Mouse (Mus musculus) left cerebral cortex, adult 9 months (tissue): ENCODE measurements around the gene Mgl2.

Experiments
- DNase-seq, 2 experiments: peaks; one replicate each; pipeline ENCODE4 v3.0.0; 2022; ENCODE audit warnings: low spot score in 2 of 2

Mgl2 gene

DNA sequence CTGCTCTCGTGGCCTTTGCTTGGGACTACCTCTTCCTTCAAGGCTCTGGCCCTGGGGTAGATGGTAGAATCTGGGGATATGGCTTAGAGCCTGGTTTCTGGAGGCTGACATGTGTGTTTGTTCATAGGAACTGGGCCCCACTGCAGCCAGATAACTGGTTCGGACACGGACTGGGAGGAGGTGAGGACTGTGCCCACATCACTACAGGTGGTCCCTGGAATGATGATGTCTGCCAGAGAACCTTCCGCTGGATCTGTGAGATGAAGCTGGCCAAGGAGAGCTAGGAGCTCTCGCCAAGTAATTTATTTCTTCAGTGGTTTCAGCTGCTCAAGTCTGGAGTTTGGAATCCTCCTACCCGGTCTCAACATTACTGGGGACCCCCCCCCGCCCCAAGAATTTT, 40.2 kb downstream of the Mgl2 start:
- DNase-seq = no peak

- DNase-seq = no peak
Measured at GRCm38 (mm10) chr11:70171181-70171580, 41.1 kb downstream of the Mgl2 start.

- DNase-seq = peak in 1 of 2 experiments; percentile 9
Measured at GRCm38 (mm10) chr11:70171847-70172246, 41.7 kb downstream of the Mgl2 start.

- no peak for DNase-seq
Measured at GRCm38 (mm10) chr11:70172298-70172697, 42.2 kb downstream of the Mgl2 start.

DNA sequence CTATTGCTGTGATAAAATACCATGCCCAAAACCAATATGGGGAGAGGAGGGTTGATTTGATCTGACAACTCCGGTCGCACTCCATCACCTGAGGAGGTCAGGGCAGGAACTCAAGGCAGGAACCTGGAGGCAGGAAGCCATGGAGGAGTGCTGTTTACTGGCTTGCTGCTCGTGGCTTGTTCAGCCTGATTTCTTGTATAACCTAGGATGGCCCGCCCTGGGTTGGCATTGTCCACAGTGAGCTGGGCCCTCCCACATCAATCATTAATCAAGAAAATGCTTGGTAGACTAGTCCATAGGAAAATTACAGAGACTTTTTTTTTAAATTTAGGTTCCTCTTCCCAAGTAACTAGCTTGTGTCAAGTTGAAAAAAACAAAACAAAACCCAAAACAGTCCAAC, 44.4 kb downstream of the Mgl2 start:
- no peak for DNase-seq

DNA sequence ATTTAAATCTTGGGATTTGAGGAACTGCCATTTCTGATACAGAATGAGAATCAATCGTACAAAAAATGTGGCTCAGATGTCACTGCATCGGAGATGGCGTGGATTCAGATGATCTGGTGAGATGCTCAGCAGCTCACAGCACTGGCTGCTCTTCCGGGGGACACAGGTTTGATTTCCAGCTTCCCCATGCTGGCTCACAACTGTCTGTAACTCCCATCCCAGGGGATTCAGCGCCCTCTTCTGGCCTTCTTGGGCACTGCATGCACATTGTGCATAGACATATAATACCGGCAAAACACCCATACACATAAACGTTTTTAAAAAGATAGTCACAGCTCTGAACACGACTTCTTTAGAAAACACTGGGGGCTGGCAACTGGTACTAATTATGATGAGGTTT, 47.5 kb downstream of the Mgl2 start:
- no peak for DNase-seq

- DNase-seq = no peak
Measured at GRCm38 (mm10) chr11:70178311-70178710, 48.2 kb downstream of the Mgl2 start.

DNA sequence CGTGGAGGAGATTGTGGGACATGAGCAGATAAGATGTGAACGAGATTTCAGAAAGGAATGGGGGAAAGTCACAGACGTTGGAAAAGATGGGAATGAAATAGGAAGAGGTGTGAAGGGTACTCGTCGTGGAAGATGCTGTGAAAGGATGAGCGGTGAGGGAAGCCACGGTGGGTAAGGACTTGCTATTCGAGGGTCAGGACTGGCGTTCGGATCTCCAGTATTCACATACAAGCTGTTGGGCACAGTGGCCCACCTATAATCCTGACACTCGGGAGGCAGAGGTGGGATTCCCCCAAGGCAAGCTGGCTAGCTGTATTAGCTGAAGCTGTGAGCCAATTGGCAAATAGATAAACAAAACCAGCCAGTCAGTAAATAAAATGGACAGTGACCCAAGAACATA, 48.6 kb downstream of the Mgl2 start:
- no peak for DNase-seq

GRCm38 (mm10) chr11:70179401-70179800, 49.3 kb downstream of the Mgl2 start:
- peak in 1 of 2 experiments; percentile 28 for DNase-seq

- DNase-seq = no peak
Measured at GRCm38 (mm10) chr11:70180496-70180895, 50.4 kb downstream of the Mgl2 start.

GRCm38 (mm10) chr11:70185120-70185519, 55.0 kb downstream of the Mgl2 start:
- no peak for DNase-seq
